8 mouse cellular contexts compared by ENCODE assay signal in genomic region chr5:32784726-32785125, GRCm38 (mm10). TPM values are rescaled to one million over a fixed set of nuclear protein-coding genes. Genes with fewer than 3 reads are reported as not detected.
DNase-seq lines count a peak whose midpoint lies in the region; ATAC-seq and TF ChIP-seq lines count a peak whose summit lies in the region.

No protein-coding gene starts in this region.

- no peak for ATAC-seq in kidney, embryonic 16.5 days (ENCODE audit: low FRiP score, low TSS enrichment)
- ATAC-seq in hindbrain, embryonic 15.5 days (ENCODE audit: low FRiP score, low read depth) = no peak
- no peak for ATAC-seq in midbrain, postnatal 0 days (ENCODE audit: low FRiP score)

- peak overlapping the region; percentile 69 for H3K4me2 ChIP-seq in kidney, embryonic 16.5 days (replicated peaks; ENCODE audit: low read depth, low read length)
- H3K4me2 ChIP-seq in hindbrain, embryonic 15.5 days = peak overlapping the region; percentile 78
- peak overlapping the region; percentile 63 for H3K4me2 ChIP-seq in midbrain, postnatal 0 days (ENCODE audit: low read depth, low read length, poor library complexity, severe bottlenecking)

- H3K4me1 ChIP-seq in kidney, embryonic 16.5 days (ENCODE audit: insufficient read depth, low read length) = peaks cover 8% of the 10 kb centered on the region; the same call in 1 of the 2 replicates
- no peaks in the 10 kb centered on the region for H3K4me1 ChIP-seq in brown adipose tissue, adult 24 weeks (ENCODE audit: control insufficient read depth, insufficient read depth, insufficient read length, low read length)
- peaks cover 16% of the 10 kb centered on the region for H3K4me1 ChIP-seq in hindbrain, embryonic 15.5 days (replicated peaks)
- H3K4me1 ChIP-seq in midbrain, postnatal 0 days (ENCODE audit: insufficient read depth, low read length) = 0 out of 2 replicates have a peak, but pooled peaks cover 2% of the 10 kb centered on the region

- H3K36me3 ChIP-seq in kidney, embryonic 16.5 days (ENCODE audit: insufficient read depth, low read length) = peaks cover 6% of the 10 kb centered on the region; the same call in 1 of the 2 replicates
- H3K36me3 ChIP-seq in hindbrain, embryonic 15.5 days = no peaks in the 10 kb centered on the region
- peaks cover 3% of the 10 kb centered on the region; the same call in 1 of the 2 replicates for H3K36me3 ChIP-seq in midbrain, postnatal 0 days (ENCODE audit: insufficient read depth, low read length)

- peak overlapping the region; percentile 76 for H3K9ac ChIP-seq in kidney, embryonic 16.5 days (replicated peaks; ENCODE audit: low read length)
- peak overlapping the region; percentile 69 for H3K9ac ChIP-seq in hindbrain, embryonic 15.5 days
- H3K9ac ChIP-seq in midbrain, postnatal 0 days (replicated peaks; ENCODE audit: low read length, poor library complexity, severe bottlenecking) = peak overlapping the region; percentile 64

- TF ChIP-seq CTCF in midbrain, postnatal 0 days (IDR thresholded peaks at IDR 0.05) = no peak

- no peaks in the 10 kb centered on the region for H3K27me3 ChIP-seq in kidney, embryonic 16.5 days (ENCODE audit: insufficient read depth, low read length)
- H3K27me3 ChIP-seq in hindbrain, embryonic 15.5 days = no peaks in the 10 kb centered on the region
- no peaks in the 10 kb centered on the region for H3K27me3 ChIP-seq in midbrain, postnatal 0 days (ENCODE audit: insufficient read depth, low read length)

- DNase-seq in kidney, adult 8-10 months = no peak
- DNase-seq in midbrain, postnatal 0 days (ENCODE audit: low spot score) = no peak
- DNase-seq in right cerebral cortex, postnatal 36 days (ENCODE audit: low spot score in 2 of 2) = no peak
- DNase-seq in testis, postnatal 10 days (ENCODE audit: low spot score) = no peak
- DNase-seq in cerebellum, adult 18-20 months = no peak

- H3K27ac ChIP-seq in kidney, embryonic 16.5 days (ENCODE audit: low read length) = peak overlapping the region; percentile 69; the same call in 1 of the 2 replicates
- no peak overlapping the region for H3K27ac ChIP-seq in brown adipose tissue, adult 24 weeks (replicated peaks; ENCODE audit: low read depth, low read length)
- H3K27ac ChIP-seq in hindbrain, embryonic 15.5 days (replicated peaks) = peak overlapping the region; percentile 88
- peak overlapping the region; percentile 43 for H3K27ac ChIP-seq in midbrain, postnatal 0 days (ENCODE audit: low read depth, low read length)

- 21% methylated on average over 5 of the region's 5 CpGs for WGBS in kidney, embryonic 16.5 days
- 27% methylated on average over 5 of the region's 5 CpGs for WGBS in hindbrain, embryonic 15.5 days
- WGBS in midbrain, postnatal 0 days = 20% methylated on average over 5 of the region's 5 CpGs

- H3K9me3 ChIP-seq in kidney, embryonic 16.5 days (ENCODE audit: low read length) = no peaks in the 10 kb centered on the region
- H3K9me3 ChIP-seq in hindbrain, embryonic 15.5 days = no peaks in the 10 kb centered on the region
- no peaks in the 10 kb centered on the region for H3K9me3 ChIP-seq in midbrain, postnatal 0 days (ENCODE audit: low read length)

- peak overlapping the region; percentile 77 for H3K4me3 ChIP-seq in kidney, embryonic 16.5 days (ENCODE audit: low read length)
- H3K4me3 ChIP-seq in brown adipose tissue, adult 24 weeks (ENCODE audit: insufficient read depth, low read depth, low read length) = peak overlapping the region; percentile 72
- H3K4me3 ChIP-seq in hindbrain, embryonic 15.5 days = peak overlapping the region; percentile 80
- peak overlapping the region; percentile 76 for H3K4me3 ChIP-seq in midbrain, postnatal 0 days (ENCODE audit: low read depth, low read length)

RNA-seq across cellular contexts. Expression of gene Pisd, which starts 0.7 kb away (rescaled TPM):
- 89.7 and 95.9 TPM in 2 replicates for polyA plus RNA-seq in kidney, embryonic 16.5 days (2015; fragmentation: Nextera tagmentation; extraction: Ambion mirVana)
- 49.8 and 54.7 TPM in 2 replicates for polyA plus RNA-seq in brown adipose tissue, adult 24 weeks (2012; ENCODE audit: insufficient read depth, insufficient read length, missing spikeins)
- polyA plus RNA-seq in hindbrain, embryonic 15.5 days (2015; fragmentation: Nextera tagmentation; extraction: Ambion mirVana) = 88.6 and 99.7 TPM in 2 replicates
- 94.5 and 95.7 TPM in 2 replicates for total RNA-seq in midbrain, postnatal 0 days (2014; rRNA removed)
- polyA plus RNA-seq in midbrain, postnatal 0 days (2015; fragmentation: Nextera tagmentation; extraction: Ambion mirVana) = 89.0 and 98.1 TPM in 2 replicates

RNA-seq across cellular contexts. Expression of gene Gm20671, which starts 42.2 kb away (rescaled TPM):
- polyA plus RNA-seq in kidney, embryonic 16.5 days (2015; fragmentation: Nextera tagmentation; extraction: Ambion mirVana) = not detected in 2 replicates
- polyA plus RNA-seq in brown adipose tissue, adult 24 weeks (2012; ENCODE audit: insufficient read depth, insufficient read length, missing spikeins) = not detected in 2 replicates
- polyA plus RNA-seq in hindbrain, embryonic 15.5 days (2015; fragmentation: Nextera tagmentation; extraction: Ambion mirVana) = not detected in 2 replicates
- 7.0 TPM in 1 of 2 replicates, not detected in the other for total RNA-seq in midbrain, postnatal 0 days (2014; rRNA removed)
- polyA plus RNA-seq in midbrain, postnatal 0 days (2015; fragmentation: Nextera tagmentation; extraction: Ambion mirVana) = not detected in 2 replicates
